Mouse (Mus musculus) forebrain, embryonic 16.5 days (tissue): ENCODE measurements at regions not wholly inside any gene's neighbourhood (a gene's known extent, or its start where the extent isn't known, plus 50 kb on each side); places are given as distances from the start of the nearest gene placed in this dataset.

Experiments
- ATAC-seq: fragments of 200-750 bp; cut with Nextera tagmentation; 2 replicates; pipeline ENCODE4 v1.8.0; 2017; ENCODE audit warnings: mild to moderate bottlenecking, moderate library complexity
- H3K27ac ChIP-seq: fragments of 300-500 bp; sonication (generic); 2 replicates; pipeline ENCODE4 v1.5.1; 2014; ENCODE audit warnings: low read length, control low read depth
- H3K27me3 ChIP-seq: fragments of 300-500 bp; sonication (generic); replicated peaks from 2 replicates; pipeline ENCODE4 v1.6.1; 2014; ENCODE audit warnings: low read length; ENCODE audit not compliant: control insufficient read depth, insufficient read depth
- H3K36me3 ChIP-seq: fragments of 300-500 bp; sonication (generic); 2 replicates; pipeline ENCODE4 v1.6.1; 2014; ENCODE audit not compliant: control insufficient read depth, insufficient read depth
- H3K4me1 ChIP-seq: fragments of 300-500 bp; sonication (generic); replicated peaks from 2 replicates; pipeline ENCODE4 v1.6.1; 2014; ENCODE audit warnings: low read length; ENCODE audit not compliant: control insufficient read depth, insufficient read depth
- H3K4me2 ChIP-seq: fragments of 300-500 bp; sonication (generic); 2 replicates; pipeline ENCODE4 v1.6.1; 2014; ENCODE audit warnings: mild to moderate bottlenecking, low read length, control low read depth
- H3K4me3 ChIP-seq: fragments of 300-500 bp; sonication (generic); replicated peaks from 2 replicates; pipeline ENCODE4 v1.5.1; 2014; ENCODE audit warnings: mild to moderate bottlenecking, low read length, control low read depth
- H3K9ac ChIP-seq: fragments of 300-500 bp; sonication (generic); replicated peaks from 2 replicates; pipeline ENCODE4 v1.6.1; 2014; ENCODE audit warnings: low read depth, low read length, control low read depth
- H3K9me3 ChIP-seq: fragments of 300-500 bp; sonication (generic); 2 replicates; pipeline ENCODE4 v1.6.1; 2016; ENCODE audit warnings: low read length; ENCODE audit not compliant: control insufficient read depth
- WGBS: fragments of 180-500 bp; shearing (Covaris S2); extraction: QIAGEN DNeasy Blood & Tissue Kit; methylation state at CpG from one replicate; pipeline ENCODE4 v1.1.7; 2014; 5-methylcytosine and 5-hydroxymethylcytosine counted together

DNA sequence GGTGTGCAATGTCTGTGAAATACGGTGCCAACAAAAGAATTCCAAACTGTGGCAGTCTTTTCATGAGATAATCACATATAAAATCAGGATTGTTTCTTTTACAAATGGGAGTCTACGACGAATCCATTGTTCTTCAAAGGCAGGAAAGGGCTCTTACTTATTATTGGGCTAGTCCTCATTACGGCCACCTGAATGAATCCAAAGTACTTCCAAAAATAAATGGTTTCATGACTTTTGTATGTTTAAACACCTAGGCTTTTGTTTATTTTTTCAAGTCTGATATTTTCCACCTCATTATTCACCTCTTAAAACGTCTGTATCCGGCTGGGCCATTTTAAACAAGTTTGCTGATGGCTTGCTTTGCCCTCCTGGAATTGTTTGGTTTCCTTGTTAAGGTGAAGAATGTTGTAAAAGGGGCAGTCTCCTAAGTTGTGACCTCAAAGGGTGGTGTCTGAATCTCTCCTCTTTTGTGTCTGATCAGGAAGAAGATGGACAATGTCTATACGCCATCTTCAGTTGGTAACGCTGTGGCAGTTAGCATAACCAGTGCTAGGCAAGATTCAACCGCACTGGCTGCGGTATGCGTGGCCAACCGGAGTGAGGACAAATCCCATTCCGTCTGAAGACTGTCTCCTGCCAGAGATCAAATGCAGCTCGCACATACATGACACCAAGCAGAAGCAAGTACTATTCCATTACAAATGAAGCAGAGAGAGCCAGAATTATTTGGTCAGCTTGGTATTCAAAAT, 451.5 kb upstream of the Ubash3b start:
- 15% methylated on average over 14 of the region's 14 CpGs for WGBS
- H3K4me3 ChIP-seq = no peak overlapping the region; the same call in 1 of the 2 replicates
- H3K36me3 ChIP-seq = no peaks in the 10 kb centered on the region; the same call in 1 of the 2 replicates
- peak overlapping the region; percentile 45 for H3K9ac ChIP-seq
- ATAC-seq = no peak
- H3K4me1 ChIP-seq = peaks cover 37% of the 10 kb centered on the region
- no peaks in the 10 kb centered on the region for H3K27me3 ChIP-seq
- no peaks in the 10 kb centered on the region for H3K9me3 ChIP-seq
- H3K27ac ChIP-seq = peak overlapping the region; percentile 92
- H3K4me2 ChIP-seq = peak overlapping the region; percentile 44

- no peaks in the 10 kb centered on the region; the same call in 1 of the 2 replicates for H3K36me3 ChIP-seq
- peaks cover 37% of the 10 kb centered on the region for H3K4me1 ChIP-seq
- peak; percentile 76 for ATAC-seq
- 2% methylated on average over 7 of the region's 7 CpGs for WGBS
- no peak overlapping the region; the same call in 1 of the 2 replicates for H3K4me3 ChIP-seq
- H3K9ac ChIP-seq = peak overlapping the region; percentile 45; the same call in 1 of the 2 replicates
- no peaks in the 10 kb centered on the region for H3K9me3 ChIP-seq
- H3K27me3 ChIP-seq = no peaks in the 10 kb centered on the region
- peak overlapping the region; percentile 44 for H3K4me2 ChIP-seq
- H3K27ac ChIP-seq = peak overlapping the region; percentile 92
Measured at GRCm38 (mm10) chr9:41612452-41612795, 450.9 kb upstream of the Ubash3b start.

DNA sequence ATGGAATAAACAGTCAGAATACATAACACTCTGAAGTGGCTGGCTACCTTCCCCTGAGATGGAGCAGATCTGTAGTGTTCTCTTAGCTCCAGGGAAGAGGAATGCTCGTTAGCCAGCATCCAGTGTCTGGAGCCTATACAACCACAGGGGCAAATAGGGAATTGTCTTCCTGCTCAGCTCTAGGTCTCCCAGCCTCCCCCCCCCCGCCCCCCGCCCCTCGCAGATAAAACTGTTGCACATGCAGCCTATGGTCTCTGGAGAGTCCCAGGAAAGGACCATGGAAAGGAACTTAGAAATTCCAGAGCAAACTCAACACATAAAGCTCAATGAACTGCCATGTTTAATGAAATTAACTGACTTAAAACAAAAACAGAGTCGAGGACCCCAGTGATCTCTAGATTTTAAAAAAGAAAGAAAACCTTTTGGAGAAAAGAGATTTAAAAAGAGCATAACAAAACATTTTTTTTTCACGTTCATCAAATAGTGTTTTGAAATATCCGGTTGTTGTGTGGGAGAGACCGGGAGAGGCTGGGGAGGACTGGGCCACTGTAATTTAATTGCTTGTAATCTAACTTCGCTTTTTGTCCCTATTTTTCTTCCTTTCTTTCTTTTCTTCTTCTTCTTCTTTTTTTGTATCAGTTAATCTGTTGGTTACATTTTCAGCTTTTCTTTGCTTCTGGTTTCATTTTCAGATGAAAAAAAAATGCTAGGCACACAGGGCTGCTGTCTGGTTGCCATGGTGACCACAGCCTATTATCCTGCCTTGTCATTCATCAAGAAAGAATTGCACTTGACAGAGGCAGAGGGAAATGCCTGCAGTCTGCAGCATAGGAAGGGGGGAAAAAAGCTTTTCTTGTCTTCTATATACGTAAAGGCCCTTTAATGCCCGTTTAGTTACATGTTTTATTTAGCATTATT, 450.3 kb upstream of the Ubash3b start:
- H3K27ac ChIP-seq = peak overlapping the region; percentile 92
- WGBS = 4% methylated on average over 11 of the region's 11 CpGs
- ATAC-seq = peak; percentile 94
- peaks cover 37% of the 10 kb centered on the region for H3K4me1 ChIP-seq
- no peaks in the 10 kb centered on the region; the same call in 1 of the 2 replicates for H3K36me3 ChIP-seq
- H3K4me3 ChIP-seq = no peak overlapping the region
- peak overlapping the region; percentile 45 for H3K9ac ChIP-seq
- H3K27me3 ChIP-seq = no peaks in the 10 kb centered on the region
- no peaks in the 10 kb centered on the region for H3K9me3 ChIP-seq
- peak overlapping the region; percentile 44 for H3K4me2 ChIP-seq

DNA sequence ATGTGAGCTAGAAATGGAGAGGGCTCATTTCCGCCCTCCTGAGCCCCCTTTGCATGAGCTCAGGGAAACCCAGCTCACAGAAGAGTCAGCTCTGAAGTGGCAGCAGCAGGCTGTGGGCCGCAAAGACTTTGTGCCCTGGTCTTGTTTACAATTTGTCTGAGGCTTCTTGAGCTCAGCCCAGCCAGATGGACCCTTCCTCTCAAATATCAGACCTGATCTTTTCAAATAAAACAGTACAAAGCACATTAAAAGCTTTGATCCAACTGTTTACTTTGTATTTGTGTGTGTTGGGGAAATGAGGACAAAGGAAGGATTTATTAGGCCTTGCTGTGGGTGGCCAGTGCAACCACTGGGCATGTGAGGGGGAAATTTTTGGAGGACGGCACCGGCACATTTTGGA, 448.9 kb upstream of the Ubash3b start:
- no peak overlapping the region for H3K4me2 ChIP-seq
- no peak for ATAC-seq

GRCm38 (mm10) chr9:41606136-41606535, 444.6 kb upstream of the Ubash3b start:
- Histone ChIP-seq H3K4me3 (no peak overlapping the region), H3K27ac (peak overlapping the region; percentile 56; the same call in 1 of the 2 replicates)

More for the DNA sequence above, 448.9 kb upstream of the Ubash3b start:
- Histone ChIP-seq H3K36me3 (no peaks in the 10 kb centered on the region; the same call in 1 of the 2 replicates), H3K27me3 (no peaks in the 10 kb centered on the region), H3K4me3 (no peak overlapping the region), H3K9me3 (no peaks in the 10 kb centered on the region), H3K27ac (peak overlapping the region; percentile 92), H3K4me1 (peaks cover 42% of the 10 kb centered on the region), H3K9ac (peak overlapping the region; percentile 26; the same call in 1 of the 2 replicates)
- WGBS = 9% methylated on average over 4 of the region's 4 CpGs

DNA sequence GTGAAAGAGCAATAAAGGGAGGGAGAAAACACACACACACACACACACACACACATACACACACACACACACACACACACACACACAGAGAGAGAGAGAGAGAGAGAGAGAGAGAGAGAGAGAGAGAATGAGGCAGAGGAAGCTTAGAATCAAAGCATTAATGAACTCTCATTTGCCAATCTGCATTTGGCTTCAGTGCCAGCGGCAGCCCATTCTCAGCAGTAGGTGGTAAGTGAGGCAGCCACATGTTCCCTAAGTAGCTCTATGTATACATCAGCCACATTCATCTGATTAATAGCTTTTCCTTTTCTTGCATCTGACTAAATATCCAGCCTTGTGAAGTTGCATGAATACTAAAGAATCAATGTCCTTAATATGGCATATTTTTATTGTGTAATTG, 443.4 kb upstream of the Ubash3b start:
- Histone ChIP-seq H3K9me3 (no peaks in the 10 kb centered on the region), H3K4me2 (no peak overlapping the region), H3K4me3 (no peak overlapping the region), H3K9ac (no peak overlapping the region), H3K27me3 (no peaks in the 10 kb centered on the region), H3K4me1 (peaks cover 24% of the 10 kb centered on the region), H3K27ac (peak overlapping the region; percentile 64; the same call in 1 of the 2 replicates), H3K36me3 (no peaks in the 10 kb centered on the region; the same call in 1 of the 2 replicates)
- 14% methylated on average over 1 of the region's 1 CpGs for WGBS
- 0 out of 2 replicates have a peak, but pooled peaks have one; percentile 23 for ATAC-seq

More at GRCm38 (mm10) chr9:41606136-41606535, 444.6 kb upstream of the Ubash3b start:
- 83% methylated on average over 1 of the region's 1 CpGs for WGBS
- Histone ChIP-seq H3K4me2 (no peak overlapping the region), H3K27me3 (no peaks in the 10 kb centered on the region), H3K36me3 (no peaks in the 10 kb centered on the region; the same call in 1 of the 2 replicates), H3K9ac (no peak overlapping the region), H3K9me3 (no peaks in the 10 kb centered on the region), H3K4me1 (peaks cover 23% of the 10 kb centered on the region)
- no peak for ATAC-seq

GRCm38 (mm10) chr9:41600778-41601177, 439.3 kb upstream of the Ubash3b start:
- Histone ChIP-seq H3K4me1 (peaks cover 53% of the 10 kb centered on the region), H3K4me3 (no peak overlapping the region), H3K4me2 (no peak overlapping the region), H3K27ac (peak overlapping the region; percentile 41), H3K9me3 (no peaks in the 10 kb centered on the region), H3K27me3 (no peaks in the 10 kb centered on the region), H3K9ac (no peak overlapping the region), H3K36me3 (no peaks in the 10 kb centered on the region)
- peak; percentile 39; the same call in 1 of the 2 replicates for ATAC-seq
- 7% methylated on average over 3 of the region's 3 CpGs for WGBS

GRCm38 (mm10) chr9:41599874-41600273, 438.4 kb upstream of the Ubash3b start:
- Histone ChIP-seq H3K9ac (no peak overlapping the region), H3K4me1 (peaks cover 51% of the 10 kb centered on the region), H3K4me2 (no peak overlapping the region), H3K9me3 (no peaks in the 10 kb centered on the region), H3K27ac (peak overlapping the region; percentile 43), H3K36me3 (no peaks in the 10 kb centered on the region), H3K27me3 (no peaks in the 10 kb centered on the region), H3K4me3 (no peak overlapping the region)
- no peak for ATAC-seq
- 25% methylated on average over 1 of the region's 1 CpGs for WGBS

DNA sequence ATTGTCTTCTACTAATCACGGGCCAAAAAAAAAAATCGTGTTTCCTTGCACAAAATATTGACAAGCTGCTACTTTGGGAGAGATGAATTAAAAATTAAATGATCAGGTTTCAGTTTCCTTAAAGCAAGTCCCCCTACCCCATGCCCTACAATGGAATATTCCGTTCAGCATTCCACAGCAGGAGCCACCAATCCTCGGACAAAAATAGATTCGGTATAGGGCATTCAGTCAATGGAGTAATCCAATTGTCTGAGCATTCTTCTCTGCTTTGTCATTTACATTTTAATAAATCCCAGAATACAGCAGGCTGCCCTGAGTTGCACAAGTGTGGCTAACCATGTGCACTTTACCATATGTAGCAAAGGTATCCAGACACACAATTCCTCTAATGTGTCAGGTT, 434.3 kb upstream of the Ubash3b start:
- 16% methylated on average over 5 of the region's 5 CpGs for WGBS
- ATAC-seq = 0 out of 2 replicates have a peak, but pooled peaks have one; percentile 12

More for the DNA sequence above, 434.3 kb upstream of the Ubash3b start:
- Histone ChIP-seq H3K4me3 (no peak overlapping the region), H3K27me3 (no peaks in the 10 kb centered on the region), H3K4me2 (no peak overlapping the region), H3K4me1 (peaks cover 69% of the 10 kb centered on the region), H3K9ac (0 out of 2 replicates have a peak overlapping the region, but pooled peaks have one; percentile 1), H3K36me3 (peaks cover 18% of the 10 kb centered on the region), H3K27ac (peak overlapping the region; percentile 37), H3K9me3 (no peaks in the 10 kb centered on the region)
